Mouse (Mus musculus) cortical plate, adult 2 months (tissue): ENCODE data around the gene Pde4dip.

Source experiments
- CTCF ChIP-seq: fragments of 200-500 bp; IDR thresholded peaks from 2 replicates; pipeline ENCODE4 v1.5.1; 2011; ENCODE audit warnings: mild to moderate bottlenecking, control low read depth, low read length; ENCODE audit not compliant: insufficient read depth; ENCODE audit errors: extremely low read depth
- POLR2A ChIP-seq: fragments of 200-500 bp; IDR thresholded peaks from 2 replicates; pipeline ENCODE4 v1.6.1; 2011; ENCODE audit warnings: mild to moderate bottlenecking, low read length, control low read depth; ENCODE audit not compliant: insufficient read depth; ENCODE audit errors: extremely low read depth

DNA sequence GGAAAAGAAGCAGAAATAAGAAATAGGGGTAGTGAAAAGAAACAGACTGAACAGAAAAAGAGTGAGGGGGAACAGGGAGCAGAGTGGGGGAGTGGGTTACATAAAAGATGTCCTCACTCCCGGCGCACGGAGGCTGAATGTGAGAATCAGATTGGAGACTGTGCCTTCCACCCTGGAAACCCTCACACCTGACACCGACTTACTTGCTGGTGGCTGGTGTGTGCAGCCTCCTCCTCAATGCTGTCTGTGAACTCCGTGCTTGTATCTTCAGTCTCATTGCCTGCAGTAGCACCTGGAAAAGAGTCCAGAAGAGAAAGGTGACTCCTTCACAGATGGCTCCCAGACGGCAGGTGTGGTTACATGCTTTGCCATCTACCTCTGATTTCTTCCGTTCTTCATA lies 157.9 kb downstream of the Pde4dip start:
- TF ChIP-seq CTCF (no peak), POLR2A (no peak)
